Comparison of ENCODE assay signal across 12 mouse cellular contexts in the genomic region with DNA sequence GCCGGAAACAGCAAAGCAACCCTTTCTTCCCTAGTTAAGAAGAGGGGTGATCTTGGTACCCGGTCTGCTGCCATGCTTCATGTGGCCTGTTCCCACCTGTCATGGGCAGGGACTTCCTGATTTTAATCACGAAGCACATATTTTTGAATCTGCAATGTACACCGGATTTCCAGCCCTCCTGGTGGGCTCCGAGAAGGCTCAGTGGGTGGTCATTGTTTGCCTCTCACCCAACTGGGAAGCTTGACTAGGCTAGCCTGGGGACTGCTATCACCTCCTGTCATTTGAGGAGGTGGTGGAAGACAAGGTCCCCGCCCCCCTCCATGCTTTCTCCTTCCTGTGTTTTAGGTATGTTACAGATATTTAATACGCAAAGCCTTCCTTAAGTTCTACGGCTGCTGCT. TPM values are rescaled to one million over a fixed set of nuclear protein-coding genes. Genes with fewer than 3 reads are reported as not detected.
"Had no signal": no experiment of that assay in that cellular context is flagged by ENCODE, and none has a peak within 500 bp of the region (broad histone marks: within the 10 kb centered on the region; RNA-seq: fewer than 3 reads in every experiment).

No protein-coding gene starts in this region.

- H3K36me3 ChIP-seq: liver, embryonic 15.5 days had no signal

- H3K4me3 ChIP-seq: left cerebral cortex, adult 2 months; liver, embryonic 15.5 days; megakaryocyte, embryonic 14.5 days had no signal

- H3K9me3 ChIP-seq: liver, embryonic 15.5 days had no signal

- ATAC-seq: midbrain, embryonic 16.5 days had no signal

- H3K9ac ChIP-seq: liver, embryonic 15.5 days had no signal

- H3K27ac ChIP-seq: left cerebral cortex, adult 2 months; liver, embryonic 15.5 days; macrophage had no signal

- DNase-seq: kidney, postnatal 25 days; lung, adult 2 months; lung, postnatal 14 days; right cerebral cortex, postnatal 14 days; thymus, postnatal 36 days had no signal

- H3K4me2 ChIP-seq: liver, embryonic 11.5 days; liver, embryonic 15.5 days; midbrain, embryonic 11.5 days had no signal

RNA-seq across cellular contexts. Expression of a gene that starts 5.3 kb away (rescaled TPM):
- polyA plus RNA-seq: macrophage had no signal
